ENCODE assay signal across 16 mouse cellular contexts in the genomic region with DNA sequence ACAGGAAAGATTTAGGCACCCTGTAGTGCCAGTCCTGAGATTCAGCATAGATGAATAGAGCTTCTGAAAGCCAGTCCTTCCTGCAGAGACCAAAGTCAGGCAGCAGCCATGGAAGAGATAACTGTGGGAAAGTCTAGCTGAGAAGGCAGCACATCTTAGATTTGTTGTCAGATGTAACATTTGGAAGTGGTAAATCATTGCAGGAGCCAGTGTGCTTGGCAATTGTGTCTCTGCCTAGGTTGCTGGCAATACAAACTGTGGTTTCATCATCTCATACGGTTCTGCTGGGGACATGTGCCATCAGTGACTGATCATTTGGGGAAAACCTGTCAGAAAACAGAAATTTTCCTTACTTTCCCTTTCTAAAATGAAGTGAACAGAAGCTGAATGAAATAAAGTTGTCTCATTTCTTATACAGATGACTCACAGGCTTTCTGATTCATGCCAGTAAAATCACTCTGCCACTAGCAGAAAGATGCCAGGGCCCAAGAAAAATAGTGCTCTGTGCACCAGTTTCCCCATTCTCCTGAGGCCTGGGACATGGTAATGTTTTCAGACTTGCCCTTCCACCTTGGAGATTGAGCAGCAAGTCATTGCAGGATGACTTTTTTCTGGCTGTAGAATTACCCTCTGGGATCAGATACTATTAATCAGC.
DNase-seq lines count a peak whose midpoint lies in the region; TF ChIP-seq lines count a peak whose summit lies in the region.
"Had no signal": no experiment of that assay in that cellular context is flagged by ENCODE, and none has a peak within 500 bp of the region (broad histone marks: within the 10 kb centered on the region; RNA-seq: fewer than 3 reads in every experiment).

No protein-coding gene starts in this region.

- H3K36me3 ChIP-seq in kidney, adult 2 months (ENCODE audit: control insufficient read depth, insufficient read depth, low read length) = no peaks in the 10 kb centered on the region
- H3K36me3 ChIP-seq: heart, embryonic 13.5 days; kidney, embryonic 15.5 days; limb, embryonic 13.5 days had no signal

- TF ChIP-seq POLR2A in kidney, adult 2 months (IDR thresholded peaks at IDR 0.05; ENCODE audit: low read depth, low read length) = no peak

- intact Hi-C loops in left cerebral cortex, postnatal 25 days (cut with DNase I) = no loop called here
- intact Hi-C loops in gastrocnemius, adult 2 months (cut with DNase I) = no loop called here

- H3K4me1 ChIP-seq in kidney, adult 2 months (ENCODE audit: control insufficient read depth, insufficient read depth, low read length) = no peaks in the 10 kb centered on the region; the same call in 1 of the 2 replicates
- H3K4me1 ChIP-seq: heart, embryonic 13.5 days; kidney, embryonic 15.5 days; limb, embryonic 13.5 days had no signal

- H3K27ac ChIP-seq in kidney, adult 2 months (ENCODE audit: insufficient read depth, low read depth, low read length) = peak overlapping the region; percentile 68; the same call in 1 of the 2 replicates
- H3K27ac ChIP-seq in gastrocnemius, adult 2 months = no peak overlapping the region
- H3K27ac ChIP-seq: heart, embryonic 13.5 days; kidney, embryonic 15.5 days; limb, embryonic 13.5 days had no signal

- no peak for DNase-seq in kidney, adult 2 months
- DNase-seq in kidney, postnatal 36 days = no peak
- DNase-seq in adipocyte (ENCODE audit: low spot score) (peak; percentile 16), MN1 (ENCODE audit: low spot score) (no peak)
- DNase-seq in layer of hippocampus, adult 11-12 months (ENCODE audit: low spot score) = peak; percentile 7
- peak; percentile 9 to 72 for DNase-seq in left cerebral cortex, postnatal 25 days (ENCODE audit: low spot score in 2 of 2)
- no peak for DNase-seq in lung, postnatal 25 days (ENCODE audit: low spot score)
- DNase-seq in gastrocnemius, adult 2 months = no peak
- DNase-seq: adrenal gland, adult 2 months; cerebellum, postnatal 36 days; gastrocnemius, postnatal 25 days; lung, embryonic 14.5 days had no signal

- no peak overlapping the region for H3K4me3 ChIP-seq in kidney, adult 2 months (ENCODE audit: insufficient read depth, low read depth, low read length)
- no peak overlapping the region for H3K4me3 ChIP-seq in gastrocnemius, adult 2 months
- H3K4me3 ChIP-seq: heart, embryonic 13.5 days; kidney, embryonic 15.5 days; limb, embryonic 13.5 days had no signal

- no peaks in the 10 kb centered on the region; the same call in 1 of the 2 replicates for H3K27me3 ChIP-seq in kidney, adult 2 months (replicated peaks; ENCODE audit: control insufficient read depth, insufficient read depth, low read length)
- H3K27me3 ChIP-seq: heart, embryonic 13.5 days; kidney, embryonic 15.5 days; limb, embryonic 13.5 days; Patski had no signal

- TF ChIP-seq CTCF in kidney, adult 2 months (conservative IDR thresholded peaks at IDR 0.05; ENCODE audit: insufficient read depth, insufficient read length, low read depth, low read length) = no peak
- TF ChIP-seq CTCF in gastrocnemius, adult 2 months (IDR thresholded peaks at IDR 0.05) = no peak

- 39% methylated on average over 1 of the region's 1 CpGs for whole genome bisulfite sequencing in kidney, adult 2 months

Comparison
In these comparisons a context has a peak if more than half of its experiments do, and no peak if none do; other contexts are left out.
1. DNase-seq: peak in adipocyte (single experiment), layer of hippocampus, adult 11-12 months (single experiment) and left cerebral cortex, postnatal 25 days (2 of 2); none in kidney, adult 2 months (single experiment), kidney, postnatal 36 days (0 of 2), lung, postnatal 25 days (single experiment), gastrocnemius, adult 2 months (single experiment) and MN1 (single experiment).